Mouse (Mus musculus): ENCODE data around the gene Olfr365.

GRCm38 (mm10) chr2:37187898-37188297 lies at the start of gene Olfr365:
- TF ChIP-seq CTCF (IDR thresholded peaks at IDR 0.05; ENCODE audit: control insufficient read depth, insufficient read depth, low read length): no peak
- no peak for TF ChIP-seq POLR2A (IDR thresholded peaks at IDR 0.05; ENCODE audit: borderline replicate concordance, control insufficient read depth, low read depth, low read length)
